Mouse (Mus musculus) lung, adult 2 months (tissue): ENCODE data around the gene P3h4. TPM values are rescaled to one million over a fixed set of nuclear protein-coding genes. Genes with fewer than 3 reads are reported as not detected.

ENCODE experiments used
- DNase-seq: peaks from one replicate; pipeline ENCODE4 v3.0.0; 2022
- H3K4me1 ChIP-seq: fragments of 200-500 bp; 2 replicates; pipeline ENCODE4 v1.6.1; 2011; ENCODE audit warnings: low read length; ENCODE audit not compliant: control insufficient read depth, insufficient read depth
- H3K4me3 ChIP-seq: fragments of 200-500 bp; replicated peaks from 2 replicates; pipeline ENCODE3; 2011; ENCODE audit warnings: low read depth, mild to moderate bottlenecking, control low read depth, low read length; ENCODE audit errors: extremely low read depth
- CTCF ChIP-seq: fragments of 200-500 bp; IDR thresholded peaks from 2 replicates; pipeline ENCODE4 v1.5.1; 2011; ENCODE audit warnings: mild to moderate bottlenecking, low read length, control low read depth; ENCODE audit not compliant: insufficient read depth
- POLR2A ChIP-seq: fragments of 200-500 bp; IDR thresholded peaks from 2 replicates; pipeline ENCODE4 v1.6.1; 2011; ENCODE audit warnings: low read depth, mild to moderate bottlenecking, control low read depth, low read length, borderline replicate concordance; ENCODE audit errors: extremely low read depth
- WGBS: fragments of 180-500 bp; shearing (Covaris S2); methylation state at CpG from one replicate; pipeline ENCODE4 v1.1.7; 2018; 5-methylcytosine and 5-hydroxymethylcytosine counted together
- polyA plus RNA-seq: library from polyadenylated mRNA; depleted of rRNA; stranded (reverse); fragments of >200 nt; gene quantifications from 2 replicates; pipeline ENCODE4 v1.2.3, GENCODE M21; 2012

Gene P3h4
- polyA plus RNA-seq, 1 experiment = 40.6 TPM

- no peak for TF ChIP-seq CTCF
- TF ChIP-seq POLR2A = no peak
- no peak for DNase-seq
- WGBS = 64% methylated on average over 11 of the region's 11 CpGs
- Histone ChIP-seq H3K4me1 (peaks cover 2% of the 10 kb centered on the region; the same call in 1 of the 2 replicates), H3K4me3 (no peak overlapping the region)
These were observed 2.9 kb downstream of the P3h4 start for GRCm38 (mm10) chr11:100411736-100412135.

- Histone ChIP-seq H3K4me1 (peaks cover 2% of the 10 kb centered on the region; the same call in 1 of the 2 replicates), H3K4me3 (no peak overlapping the region)
- 69% methylated on average over 3 of the region's 3 CpGs for WGBS
- TF ChIP-seq CTCF (no peak), POLR2A (no peak)
- DNase-seq = no peak
These were observed 5.0 kb downstream of the P3h4 start for GRCm38 (mm10) chr11:100409686-100410085.

GRCm38 (mm10) chr11:100408835-100409462, 5.7 kb downstream of the P3h4 start:
- DNase-seq = no peak
- H3K4me3 ChIP-seq = no peak overlapping the region
- WGBS = 92% methylated on average over 12 of the region's 12 CpGs
- TF ChIP-seq CTCF (no peak), POLR2A (no peak)
- H3K4me1 ChIP-seq = peaks cover 2% of the 10 kb centered on the region; the same call in 1 of the 2 replicates

GRCm38 (mm10) chr11:100408076-100408834, 6.4 kb downstream of the P3h4 start:
- DNase-seq = peak; percentile 74
- Histone ChIP-seq H3K4me1 (peaks cover under 1% of the 10 kb centered on the region; the same call in 1 of the 2 replicates), H3K4me3 (no peak overlapping the region)
- WGBS = 36% methylated on average over 10 of the region's 10 CpGs
- TF ChIP-seq POLR2A = no peak
- TF ChIP-seq CTCF = peak; percentile 87

- no peak for TF ChIP-seq POLR2A
- Histone ChIP-seq H3K4me3 (no peak overlapping the region), H3K4me1 (peaks cover 8% of the 10 kb centered on the region)
- no peak for DNase-seq
- 89% methylated on average over 5 of the region's 5 CpGs for WGBS
These were observed 7.5 kb downstream of the P3h4 start for GRCm38 (mm10) chr11:100406995-100407705.

- no peak for DNase-seq
- 77% methylated on average over 8 of the region's 8 CpGs for WGBS
- H3K4me1 ChIP-seq = peaks cover 11% of the 10 kb centered on the region
- no peak overlapping the region for H3K4me3 ChIP-seq
- no peak for TF ChIP-seq POLR2A
- no peak for TF ChIP-seq CTCF
These were observed 8.4 kb downstream of the P3h4 start for GRCm38 (mm10) chr11:100406273-100406672.

GRCm38 (mm10) chr11:100404456-100405074, 10.1 kb downstream of the P3h4 start:
- 95% methylated on average over 3 of the region's 3 CpGs for WGBS
- Histone ChIP-seq H3K4me3 (no peak overlapping the region), H3K4me1 (peaks cover 14% of the 10 kb centered on the region)
- DNase-seq = no peak
- TF ChIP-seq POLR2A = no peak
- TF ChIP-seq CTCF = no peak

GRCm38 (mm10) chr11:100403445-100404134, 11.0 kb downstream of the P3h4 start:
- no peak for TF ChIP-seq CTCF
- TF ChIP-seq POLR2A = no peak
- no peak overlapping the region for H3K4me3 ChIP-seq
- 42% methylated on average over 10 of the region's 10 CpGs for WGBS
- H3K4me1 ChIP-seq = peaks cover 14% of the 10 kb centered on the region
- peak; percentile 25 for DNase-seq

- Histone ChIP-seq H3K4me3 (no peak overlapping the region), H3K4me1 (peaks cover 20% of the 10 kb centered on the region)
- peak; percentile 38 for DNase-seq
- no peak for TF ChIP-seq POLR2A
- TF ChIP-seq CTCF = no peak
- 55% methylated on average over 2 of the region's 2 CpGs for WGBS
These were observed 12.0 kb downstream of the P3h4 start for GRCm38 (mm10) chr11:100402682-100403081.
